Mouse (Mus musculus) MEL (cell line): ENCODE measurements around the gene Ubc. TPM values are rescaled to one million over a fixed set of nuclear protein-coding genes. Genes with fewer than 3 reads are reported as not detected.

ENCODE experiments used
- DNase-seq: peaks from one replicate; pipeline ENCODE4 v3.0.0; 2011; ENCODE audit warnings: low read depth, low spot score
- H3K27ac ChIP-seq: 2 replicates; pipeline ENCODE4 v1.5.1; 2012; ENCODE audit warnings: low read depth, mild to moderate bottlenecking, control low read depth, low read length, moderate library complexity; ENCODE audit not compliant: control insufficient read depth
- H3K27me3 ChIP-seq, 2 experiments: fragments of 150-350 bp in 1 of 2; sonication (generic) in 1 of 2; 2 replicates each; pipeline ENCODE4 v1.6.1; 2012; ENCODE audit warnings: low read length in 2 of 2, mild to moderate bottlenecking in 2 of 2, improper control_type of control experiment in 1 of 2, moderate library complexity in 1 of 2; ENCODE audit not compliant: insufficient read depth in 2 of 2, control insufficient read depth in 1 of 2
- H3K36me3 ChIP-seq, 2 experiments: 2 replicates each; pipeline ENCODE4 v1.6.1; 2012 to 2014; ENCODE audit warnings: low read length in 2 of 2, improper control_type of control experiment in 1 of 2, inconsistent platforms in 1 of 2, mild to moderate bottlenecking in 1 of 2; ENCODE audit not compliant: insufficient read depth in 2 of 2, control insufficient read depth in 1 of 2
- H3K4me1 ChIP-seq, 2 experiments: fragments of 150-350 bp in 1 of 2; sonication (generic) in 1 of 2; 2 replicates each; pipeline ENCODE4 v1.6.1; 2012; ENCODE audit warnings: low read length in 2 of 2, improper control_type of control experiment in 1 of 2, mild to moderate bottlenecking in 1 of 2; ENCODE audit not compliant: insufficient read depth in 2 of 2, control insufficient read depth in 1 of 2
- H3K4me3 ChIP-seq, 2 experiments: fragments of 150-350 bp in 1 of 2; sonication (generic) in 1 of 2; 2 replicates each; pipeline ENCODE4 v1.5.1; 2012; ENCODE audit warnings: low read depth in 2 of 2, low read length in 2 of 2, mild to moderate bottlenecking in 2 of 2, moderate library complexity in 2 of 2, control low read depth in 1 of 2, improper control_type of control experiment in 1 of 2; ENCODE audit not compliant: control insufficient read depth in 1 of 2, insufficient read depth in 1 of 2
- H3K79me2 ChIP-seq: 2 replicates; pipeline ENCODE4 v1.6.1; 2012; ENCODE audit warnings: mild to moderate bottlenecking, low read length, moderate library complexity; ENCODE audit not compliant: control insufficient read depth, poor library complexity, insufficient read depth
- H3K9ac ChIP-seq: 2 replicates; pipeline ENCODE4 v1.6.1; 2012; ENCODE audit warnings: low read depth, mild to moderate bottlenecking, control low read depth, low read length, moderate library complexity; ENCODE audit not compliant: control insufficient read depth, poor library complexity, severe bottlenecking
- H3K9me3 ChIP-seq: fragments of 150-350 bp; sonication (generic); replicated peaks from 2 replicates; pipeline ENCODE4 v1.6.1; 2012; ENCODE audit warnings: mild to moderate bottlenecking, low read length, improper control_type of control experiment, moderate library complexity; ENCODE audit not compliant: insufficient read depth
- BHLHE40 ChIP-seq: IDR thresholded peaks from 2 replicates; pipeline ENCODE4 v1.6.1; 2012; ENCODE audit warnings: low read depth, mild to moderate bottlenecking, inconsistent platforms, low read length, improper control_type of control experiment, borderline replicate concordance
- CHD1 ChIP-seq: IDR thresholded peaks from 2 replicates; pipeline ENCODE4 v1.6.1; 2012; ENCODE audit warnings: low read depth, mild to moderate bottlenecking, inconsistent platforms, low read length, improper control_type of control experiment
- CHD2 ChIP-seq: IDR thresholded peaks from 2 replicates; pipeline ENCODE4 v1.6.1; 2011; ENCODE audit warnings: low read length, improper control_type of control experiment
- CTCF ChIP-seq, 3 experiments: IDR thresholded peaks in 2 of 3; conservative IDR thresholded peaks in 1 of 3; 2 replicates each; pipeline ENCODE4 v1.5.1; 2011 to 2012; ENCODE audit warnings: low read length in 3 of 3, low read depth in 2 of 3, mild to moderate bottlenecking in 2 of 3, improper control_type of control experiment in 1 of 3, inconsistent platforms in 1 of 3, mixed read lengths in 1 of 3, moderate library complexity in 1 of 3; ENCODE audit not compliant: control insufficient read depth in 1 of 3, insufficient read depth in 1 of 3, poor library complexity in 1 of 3, severe bottlenecking in 1 of 3
- ELF1 ChIP-seq: IDR thresholded peaks from 2 replicates; pipeline ENCODE4 v1.6.1; 2014; ENCODE audit warnings: low read depth, mild to moderate bottlenecking, inconsistent platforms, low read length, improper control_type of control experiment, moderate library complexity
- KAT2A ChIP-seq: conservative IDR thresholded peaks from 2 replicates; pipeline ENCODE4 v1.6.1; 2012; ENCODE audit warnings: low read depth, low read length, improper control_type of control experiment, inconsistent platforms
- MAFK ChIP-seq: IDR thresholded peaks from 2 replicates; pipeline ENCODE4 v1.6.1; 2011; ENCODE audit warnings: low read depth, mild to moderate bottlenecking, low read length, improper control_type of control experiment, borderline replicate concordance
- MAX ChIP-seq: IDR thresholded peaks from 2 replicates; pipeline ENCODE4 v1.6.1; 2011; ENCODE audit warnings: low read length, improper control_type of control experiment
- MEF2A ChIP-seq: IDR thresholded peaks from 2 replicates; pipeline ENCODE4 v1.6.1; 2014; ENCODE audit warnings: low read depth, mild to moderate bottlenecking, inconsistent platforms, low read length, improper control_type of control experiment; ENCODE audit not compliant: poor library complexity, insufficient replicate concordance, severe bottlenecking; ENCODE audit errors: extremely low read depth
- MXI1 ChIP-seq: IDR thresholded peaks from 2 replicates; pipeline ENCODE4 v1.6.1; 2011; ENCODE audit warnings: mild to moderate bottlenecking, low read depth, low read length, improper control_type of control experiment
- MYB ChIP-seq: IDR thresholded peaks from 2 replicates; pipeline ENCODE4 v1.6.1; 2011; ENCODE audit warnings: mild to moderate bottlenecking, low read depth, low read length, improper control_type of control experiment
- MYC ChIP-seq: IDR thresholded peaks from 2 replicates; pipeline ENCODE4 v1.6.1; 2011; ENCODE audit warnings: low read depth, mild to moderate bottlenecking, low read length, improper control_type of control experiment, moderate library complexity
- NELFE ChIP-seq: IDR thresholded peaks from 2 replicates; pipeline ENCODE4 v1.6.1; 2011; ENCODE audit warnings: low read depth, low read length, improper control_type of control experiment
- POLR2A ChIP-seq, 2 experiments: IDR thresholded peaks; 2 replicates each; pipeline ENCODE4 v1.6.1; 2011 to 2012; ENCODE audit warnings: low read length in 2 of 2, mild to moderate bottlenecking in 2 of 2, control low read depth in 1 of 2, improper control_type of control experiment in 1 of 2, low read depth in 1 of 2, moderate library complexity in 1 of 2; ENCODE audit not compliant: control insufficient read depth in 1 of 2, insufficient read depth in 1 of 2, poor library complexity in 1 of 2
- RAD21 ChIP-seq: IDR thresholded peaks from 2 replicates; pipeline ENCODE4 v1.6.1; 2011; ENCODE audit warnings: mild to moderate bottlenecking, low read depth, low read length, improper control_type of control experiment
- SIN3A ChIP-seq: IDR thresholded peaks from 2 replicates; pipeline ENCODE4 v1.6.1; 2012; ENCODE audit warnings: low read length, improper control_type of control experiment, inconsistent platforms
- SMC3 ChIP-seq: IDR thresholded peaks from 2 replicates; pipeline ENCODE4 v1.6.1; 2011; ENCODE audit warnings: low read depth, low read length, improper control_type of control experiment
- TAL1 ChIP-seq: IDR thresholded peaks from 2 replicates; pipeline ENCODE4 v1.6.1; 2012; ENCODE audit warnings: mild to moderate bottlenecking, inconsistent platforms, low read length, moderate library complexity, mixed read lengths
- TBP ChIP-seq: IDR thresholded peaks from 2 replicates; pipeline ENCODE4 v1.8.0; 2011; ENCODE audit warnings: low read depth, low read length, improper control_type of control experiment
- USF1 ChIP-seq: IDR thresholded peaks from 2 replicates; pipeline ENCODE4 v1.6.1; 2014; ENCODE audit warnings: low read depth, mild to moderate bottlenecking, inconsistent platforms, low read length, improper control_type of control experiment, moderate library complexity
- USF2 ChIP-seq, 2 experiments: IDR thresholded peaks; 2 replicates each; pipeline ENCODE4 v1.6.1; 2011 to 2012; ENCODE audit warnings: improper control_type of control experiment in 2 of 2, low read length in 2 of 2, borderline replicate concordance in 1 of 2, inconsistent platforms in 1 of 2, low read depth in 1 of 2, mild to moderate bottlenecking in 1 of 2; ENCODE audit not compliant: insufficient read depth in 1 of 2
- ZC3H11A ChIP-seq: IDR thresholded peaks from 2 replicates; pipeline ENCODE4 v1.6.1; 2012; ENCODE audit warnings: low read depth, mild to moderate bottlenecking, inconsistent platforms, low read length, improper control_type of control experiment
- ZNF384 ChIP-seq: IDR thresholded peaks from 2 replicates; pipeline ENCODE4 v1.6.1; 2012; ENCODE audit warnings: low read depth, mild to moderate bottlenecking, inconsistent platforms, low read length, improper control_type of control experiment
- polyA plus RNA-seq, 2 experiments: library from polyadenylated mRNA; stranded (reverse) in 1 of 2; unstranded in 1 of 2; fragments of >175 nt in 1 of 2; fragments of >200 nt in 1 of 2; gene quantifications; 2 replicates each; pipeline versions ENCODE4 v1.2.1 to v1.2.4; 2012; ENCODE audit warnings: low replicate concordance in 2 of 2, low read depth in 1 of 2; ENCODE audit not compliant: insufficient read length in 2 of 2, insufficient read depth in 1 of 2, missing spikeins in 1 of 2
- total RNA-seq: library from RNA; depleted of rRNA; stranded (reverse); fragments of 300-350 nt; gene quantifications from 2 replicates; pipeline ENCODE4 v1.2.3, GENCODE M21; 2012

Ubc gene
- total and polyA plus RNA-seq, 3 experiments, result 113 to 1,075 (median 511) TPM

GRCm38 (mm10) chr5:125381954-125382672, 7.9 kb downstream of the Ubc start:
- TF ChIP-seq SIN3A (peak; percentile 9; the same call in 1 of the 2 replicates), MXI1 (no peak), MYB (0 out of 2 replicates have a peak, but pooled peaks have one; percentile 3), POLR2A (IDR thresholded peaks at IDR 0.05; ENCODE audit: control insufficient read depth in 1 of 2, insufficient read depth in 1 of 2, low read depth in 1 of 2, low read length in 2 of 2, poor library complexity in 1 of 2) (no peak), NELFE (no peak)
- TF ChIP-seq, all 39 proteins: peak for 2
- Histone ChIP-seq H3K4me1 (peaks cover 0 to 3% of the 10 kb centered on the region in 2 experiments; a peak in 1 of 4 replicates), H3K9me3 (no peaks in the 10 kb centered on the region), H3K36me3 (peaks cover 6 to 11% of the 10 kb centered on the region in 2 experiments), H3K27me3 (no peaks in the 10 kb centered on the region), H3K27ac (no peak overlapping the region), H3K4me3 (no peak overlapping the region), H3K79me2 (peaks cover 3% of the 10 kb centered on the region; the same call in 1 of the 2 replicates), H3K9ac (no peak overlapping the region)
- no peak for DNase-seq

- TF ChIP-seq MAX (no peak), POLR2A (IDR thresholded peaks at IDR 0.05; ENCODE audit: control insufficient read depth in 1 of 2, insufficient read depth in 1 of 2, low read depth in 1 of 2, low read length in 2 of 2, poor library complexity in 1 of 2) (no peak), MYB (no peak), RAD21 (peak; percentile 37), CTCF (IDR thresholded peaks at IDR 0.05 in 2 of 3, conservative IDR thresholded peaks at IDR 0.05 in 1 of 3; ENCODE audit: control insufficient read depth in 1 of 3, insufficient read depth in 1 of 3, low read depth in 2 of 3, low read length in 3 of 3, poor library complexity in 1 of 3, severe bottlenecking in 1 of 3) (peak in 2 of 3 experiments; percentile 11 to 44; a peak in 2 of 6 replicates), ELF1 (no peak), SMC3 (peak; percentile 33; the same call in 1 of the 2 replicates), MYC (no peak), USF2 (IDR thresholded peaks at IDR 0.05; ENCODE audit: borderline replicate concordance in 1 of 2, insufficient read depth in 1 of 2, low read depth in 1 of 2, low read length in 2 of 2) (no peak), USF1 (no peak), KAT2A (no peak), CHD2 (no peak), ZNF384 (no peak), CHD1 (no peak), MEF2A (no peak), TBP (no peak), TAL1 (no peak), ZC3H11A (no peak; the same call in 1 of the 2 replicates), BHLHE40 (no peak), MAFK (no peak)
- no peaks in the 10 kb centered on the region for H3K4me1 ChIP-seq
- no peaks in the 10 kb centered on the region for H3K9me3 ChIP-seq
- no peaks in the 10 kb centered on the region for H3K79me2 ChIP-seq
- H3K27ac ChIP-seq, result no peak overlapping the region
- H3K9ac ChIP-seq, result no peak overlapping the region
- no peak for DNase-seq
- no peak overlapping the region for H3K4me3 ChIP-seq
- no peaks in the 10 kb centered on the region for H3K27me3 ChIP-seq
- 0 out of 4 replicates have a peak, but pooled peaks cover 0 to 2% of the 10 kb centered on the region in 2 experiments for H3K36me3 ChIP-seq
These were observed 11.1 kb downstream of the Ubc start for GRCm38 (mm10) chr5:125378919-125379318.
